Mouse (Mus musculus): Measurements from ENCODE around the gene Mroh7. TPM values are rescaled to one million over a fixed set of nuclear protein-coding genes. Genes with fewer than 3 reads are reported as not detected.
"Not testable (repeated sequence)": the region's sequence is repeated elsewhere in the genome, so short reads cannot be mapped to it uniquely, and the experiment has no call there.

Mroh7 gene
- total and polyA plus RNA-seq, 2 experiments from 2014 or later, result 0.64 to 1.3 TPM

GRCm38 (mm10) chr4:106737904-106738303 is 7.2 kb upstream of the Mroh7 start:
- 76% methylated on average over 3 of the region's 3 CpGs for WGBS
- no peaks in the 10 kb centered on the region for H3K4me1 ChIP-seq (ENCODE audit: insufficient read depth, low read length)

GRCm38 (mm10) chr4:106736884-106737283 is 6.2 kb upstream of the Mroh7 start:
- 82% methylated on average over 1 of the region's 1 CpGs for WGBS
- H3K27ac ChIP-seq (ENCODE audit: low read depth, low read length); H3K9ac ChIP-seq (replicated peaks; ENCODE audit: low read length, poor library complexity, severe bottlenecking); H3K27me3 ChIP-seq (ENCODE audit: insufficient read depth, low read length); ATAC-seq (ENCODE audit: low FRiP score); H3K4me1 ChIP-seq (ENCODE audit: insufficient read depth, low read length); H3K4me3 ChIP-seq (ENCODE audit: low read depth, low read length); H3K4me2 ChIP-seq (ENCODE audit: low read depth, low read length, poor library complexity, severe bottlenecking); H3K9me3 ChIP-seq (ENCODE audit: low read length); H3K36me3 ChIP-seq (ENCODE audit: insufficient read depth, low read length); DNase-seq (ENCODE audit: low spot score): not testable (repeated sequence)

More at GRCm38 (mm10) chr4:106737904-106738303, 7.2 kb upstream of the Mroh7 start:
- Histone ChIP-seq H3K4me3 (ENCODE audit: low read depth, low read length) (no peak overlapping the region), H3K9ac (replicated peaks; ENCODE audit: low read length, poor library complexity, severe bottlenecking) (no peak overlapping the region), H3K36me3 (ENCODE audit: insufficient read depth, low read length) (no peaks in the 10 kb centered on the region), H3K4me2 (ENCODE audit: low read depth, low read length, poor library complexity, severe bottlenecking) (no peak overlapping the region), H3K9me3 (ENCODE audit: low read length) (no peaks in the 10 kb centered on the region), H3K27me3 (ENCODE audit: insufficient read depth, low read length) (no peaks in the 10 kb centered on the region), H3K27ac (ENCODE audit: low read depth, low read length) (no peak overlapping the region)
- DNase-seq (ENCODE audit: low spot score) (no peak), ATAC-seq (ENCODE audit: low FRiP score) (no peak)
- TF ChIP-seq CTCF (IDR thresholded peaks at IDR 0.05), result no peak

GRCm38 (mm10) chr4:106733636-106734035 is 2.9 kb upstream of the Mroh7 start, which contains the start of gene Fam151a:
Fam151a (plus strand) TSS chr4:106733889.
- DNase-seq (ENCODE audit: low spot score) (no peak), ATAC-seq (ENCODE audit: low FRiP score) (no peak)
- 56% methylated on average over 4 of the region's 4 CpGs for WGBS
- H3K9ac ChIP-seq (replicated peaks; ENCODE audit: low read length, poor library complexity, severe bottlenecking), result no peak within 1 kb of the TSS
- H3K27me3 ChIP-seq (ENCODE audit: insufficient read depth, low read length), result no peaks in the 10 kb centered on the region
- no peak for TF ChIP-seq CTCF (IDR thresholded peaks at IDR 0.05)
- no peak within 1 kb of the TSS for H3K4me2 ChIP-seq (ENCODE audit: low read depth, low read length, poor library complexity, severe bottlenecking)
- no peaks in the 10 kb centered on the region for H3K9me3 ChIP-seq (ENCODE audit: low read length)
- H3K4me3 ChIP-seq (ENCODE audit: low read depth, low read length), result no peak within 1 kb of the TSS
- no peaks in the 10 kb centered on the region for H3K36me3 ChIP-seq (ENCODE audit: insufficient read depth, low read length)
- no peaks in the 10 kb centered on the region for H3K4me1 ChIP-seq (ENCODE audit: insufficient read depth, low read length)
- no peak within 1 kb of the TSS for H3K27ac ChIP-seq (ENCODE audit: low read depth, low read length)

GRCm38 (mm10) chr4:106720631-106721030 is 10.1 kb downstream of the Mroh7 start:
- Histone ChIP-seq H3K4me3 (ENCODE audit: low read depth, low read length) (no peak overlapping the region), H3K9me3 (ENCODE audit: low read length) (no peaks in the 10 kb centered on the region), H3K27me3 (ENCODE audit: insufficient read depth, low read length) (no peaks in the 10 kb centered on the region), H3K36me3 (ENCODE audit: insufficient read depth, low read length) (no peaks in the 10 kb centered on the region), H3K4me1 (ENCODE audit: insufficient read depth, low read length) (no peaks in the 10 kb centered on the region), H3K27ac (ENCODE audit: low read depth, low read length) (no peak overlapping the region), H3K9ac (replicated peaks; ENCODE audit: low read length, poor library complexity, severe bottlenecking) (no peak overlapping the region), H3K4me2 (ENCODE audit: low read depth, low read length, poor library complexity, severe bottlenecking) (no peak overlapping the region)
- no peak for ATAC-seq (ENCODE audit: low FRiP score)
- no peak for TF ChIP-seq CTCF (IDR thresholded peaks at IDR 0.05)
- 89% methylated on average over 4 of the region's 4 CpGs for WGBS
- DNase-seq (ENCODE audit: low spot score), result no peak

GRCm38 (mm10) chr4:106713622-106714021 is 17.1 kb downstream of the Mroh7 start:
- Histone ChIP-seq H3K4me1 (ENCODE audit: insufficient read depth, low read length) (no peaks in the 10 kb centered on the region), H3K27ac (ENCODE audit: low read depth, low read length) (no peak overlapping the region), H3K36me3 (ENCODE audit: insufficient read depth, low read length) (no peaks in the 10 kb centered on the region), H3K4me3 (ENCODE audit: low read depth, low read length) (no peak overlapping the region), H3K9me3 (ENCODE audit: low read length) (no peaks in the 10 kb centered on the region), H3K9ac (replicated peaks; ENCODE audit: low read length, poor library complexity, severe bottlenecking) (no peak overlapping the region), H3K27me3 (ENCODE audit: insufficient read depth, low read length) (no peaks in the 10 kb centered on the region), H3K4me2 (ENCODE audit: low read depth, low read length, poor library complexity, severe bottlenecking) (no peak overlapping the region)
- DNase-seq (ENCODE audit: low spot score) (no peak), ATAC-seq (ENCODE audit: low FRiP score) (no peak)
- WGBS, result 91% methylated on average over 6 of the region's 6 CpGs
- TF ChIP-seq CTCF (IDR thresholded peaks at IDR 0.05), result no peak

GRCm38 (mm10) chr4:106708408-106708807 is 22.3 kb downstream of the Mroh7 start:
- TF ChIP-seq CTCF (IDR thresholded peaks at IDR 0.05), result peak; percentile 95
- Histone ChIP-seq H3K4me2 (ENCODE audit: low read depth, low read length, poor library complexity, severe bottlenecking) (peak overlapping the region; percentile 34), H3K36me3 (ENCODE audit: insufficient read depth, low read length) (no peaks in the 10 kb centered on the region), H3K9me3 (ENCODE audit: low read length) (no peaks in the 10 kb centered on the region), H3K4me1 (ENCODE audit: insufficient read depth, low read length) (peaks cover 13% of the 10 kb centered on the region), H3K9ac (replicated peaks; ENCODE audit: low read length, poor library complexity, severe bottlenecking) (no peak overlapping the region), H3K4me3 (ENCODE audit: low read depth, low read length) (no peak overlapping the region), H3K27me3 (ENCODE audit: insufficient read depth, low read length) (no peaks in the 10 kb centered on the region), H3K27ac (ENCODE audit: low read depth, low read length) (no peak overlapping the region)
- peak; percentile 80 for DNase-seq (ENCODE audit: low spot score)
- 0% methylated on average over 6 of the region's 8 CpGs for WGBS
- ATAC-seq (ENCODE audit: low FRiP score), result peak; percentile 48; the same call in 1 of the 2 replicates

Measured in midbrain, postnatal 0 days (tissue).